Mouse (Mus musculus): ENCODE data around the gene Olfr520. TPM values are rescaled to one million over a fixed set of nuclear protein-coding genes. Genes with fewer than 3 reads are reported as not detected.

Olfr520 gene
- not detected for polyA plus RNA-seq (2017; shearing (Covaris generic))

GRCm38 (mm10) chr7:99729973-99730372 lies at the start of gene Olfr520:
TSS of gene Olfr520 (plus strand) at chr7:99730273.

DNA sequence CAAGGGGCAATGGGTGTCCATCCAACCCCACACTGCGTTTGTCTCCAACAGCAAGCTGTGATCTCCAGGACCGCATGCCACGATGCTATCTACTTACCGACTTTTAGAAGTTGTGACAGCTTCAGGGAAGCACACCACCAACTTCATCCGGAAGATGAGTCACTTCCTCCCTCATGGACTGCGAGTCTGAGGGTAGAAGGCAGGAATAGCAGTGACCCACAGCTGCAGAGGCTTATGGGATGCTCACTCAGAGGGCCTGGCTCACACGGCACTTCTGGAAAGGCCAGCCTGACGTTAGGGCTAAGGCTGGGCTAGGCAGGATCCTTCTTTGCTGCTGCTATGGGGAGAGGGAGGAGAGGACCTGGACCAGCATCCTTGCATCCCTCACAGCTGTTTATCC lies 18.9 kb upstream of the Olfr520 start, which contains the start of gene Slco2b1:
Gene Slco2b1 (minus strand): TSS at position 175 of the 400 bp plus-strand sequence.

DNA sequence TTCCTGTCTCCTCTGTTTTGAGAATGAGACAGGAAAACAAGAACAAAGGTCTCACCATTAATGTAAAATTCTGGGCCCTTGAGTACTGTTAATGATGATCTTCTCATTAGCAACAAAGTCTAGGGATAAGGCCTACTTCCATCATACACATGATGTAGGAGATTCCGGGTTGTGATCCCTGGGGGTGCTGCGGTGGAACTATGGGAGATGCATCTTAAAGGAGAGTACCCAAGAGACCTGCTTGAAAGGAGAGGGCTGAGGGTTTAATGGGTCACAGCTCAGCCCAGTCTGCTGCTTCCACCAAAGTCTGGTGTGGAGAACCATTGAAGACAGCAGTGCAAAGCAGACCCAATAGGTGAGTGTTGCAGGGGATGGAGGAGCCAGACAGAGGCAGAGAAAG lies 33.1 kb downstream of the Olfr520 start, which contains the start of gene Olfr521:
Gene Olfr521 (plus strand): TSS at position 301 of the 400 bp plus-strand sequence.

Other genes with a start within 250 kb of the Olfr520 start
- 1,250 TPM for gene Rps3, start 246.5 kb upstream of the Olfr520 start, polyA plus RNA-seq (2017; shearing (Covaris generic))
- gene Arrb1, start 194.8 kb upstream of the Olfr520 start, polyA plus RNA-seq (2017; shearing (Covaris generic)), result 21.7 TPM
- gene Tpbgl, start 103.2 kb upstream of the Olfr520 start, polyA plus RNA-seq (2017; shearing (Covaris generic)), result 1.7 TPM
- 0.34 TPM for gene Slco2b1, start 18.9 kb upstream of the Olfr520 start, polyA plus RNA-seq (2017; shearing (Covaris generic))
- not detected for gene Olfr521, start 33.2 kb downstream of the Olfr520 start, polyA plus RNA-seq (2017; shearing (Covaris generic))
- 19.9 TPM for gene Neu3, start 98.1 kb downstream of the Olfr520 start, polyA plus RNA-seq (2017; shearing (Covaris generic))
- gene Xrra1, start 128.8 kb downstream of the Olfr520 start, polyA plus RNA-seq (2017; shearing (Covaris generic)), result 0.17 TPM
- gene Spcs2, start 133.2 kb downstream of the Olfr520 start, polyA plus RNA-seq (2017; shearing (Covaris generic)), result 453 TPM

Measured in CD4-positive, CD25-positive, alpha-beta regulatory T cell (primary cell).